Mouse (Mus musculus): ENCODE measurements around the gene Lrrtm3. TPM values are rescaled to one million over a fixed set of nuclear protein-coding genes. Genes with fewer than 3 reads are reported as not detected.

Gene Lrrtm3
- polyA plus RNA-seq (2017; shearing (Covaris generic)), result not detected

GRCm38 (mm10) chr10:64089680-64090460 is at the start of gene Lrrtm3:
Lrrtm3 (minus strand) TSS chr10:64090277.

GRCm38 (mm10) chr10:63927334-63927733 is 162.7 kb downstream of the Lrrtm3 start, which contains the start of gene Gm10118:
Gm10118 (minus strand) TSS chr10:63927434.

Other genes starting within 250 kb of the Lrrtm3 start
- not detected for gene Gm10118, start 162.8 kb downstream of the Lrrtm3 start, polyA plus RNA-seq (2017; shearing (Covaris generic))